Mouse (Mus musculus) liver, embryonic 11.5 days (tissue): ENCODE data around the gene Tbc1d10b. TPM values are rescaled to one million over a fixed set of nuclear protein-coding genes. Genes with fewer than 3 reads are reported as not detected.
"Not testable (repeated sequence)": the region's sequence is repeated elsewhere in the genome, so short reads cannot be mapped to it uniquely, and the experiment has no call there.

ENCODE experiments used
- ATAC-seq: fragments of 200-750 bp; cut with Nextera tagmentation; replicated peaks from 2 replicates; pipeline ENCODE4 v1.8.0; 2017; ENCODE audit warnings: moderate number of reproducible peaks, mild to moderate bottlenecking, moderate TSS enrichment, moderate library complexity; ENCODE audit not compliant: low FRiP score
- DNase-seq: peaks from one replicate; pipeline ENCODE4 v3.0.0-alpha.2; 2017; ENCODE audit warnings: low spot score
- H3K27ac ChIP-seq: fragments of 300-500 bp; sonication (generic); 2 replicates; pipeline ENCODE4 v1.5.1; 2014; ENCODE audit warnings: mild to moderate bottlenecking, low read depth, low read length, control low read depth
- H3K27me3 ChIP-seq: fragments of 300-500 bp; sonication (generic); replicated peaks from 2 replicates; pipeline ENCODE4 v1.6.1; 2014; ENCODE audit warnings: low read length, mixed read lengths; ENCODE audit not compliant: control insufficient read depth, insufficient read depth
- H3K36me3 ChIP-seq: fragments of 300-500 bp; sonication (generic); 2 replicates; pipeline ENCODE4 v1.6.1; 2014; ENCODE audit warnings: mild to moderate bottlenecking, low read length, moderate library complexity, mixed read lengths; ENCODE audit not compliant: control insufficient read depth, insufficient read depth
- H3K4me1 ChIP-seq: fragments of 300-500 bp; sonication (generic); replicated peaks from 2 replicates; pipeline ENCODE4 v1.6.1; 2014; ENCODE audit warnings: low read length, mixed read lengths; ENCODE audit not compliant: control insufficient read depth, insufficient read depth
- H3K4me2 ChIP-seq: fragments of 300-500 bp; sonication (generic); 2 replicates; pipeline ENCODE4 v1.6.1; 2014; ENCODE audit warnings: mild to moderate bottlenecking, control low read depth, moderate library complexity
- H3K4me3 ChIP-seq: fragments of 300-500 bp; sonication (generic); 2 replicates; pipeline ENCODE4 v1.5.1; 2014; ENCODE audit warnings: low read depth, low read length, control low read depth
- H3K9ac ChIP-seq: fragments of 300-500 bp; sonication (generic); 2 replicates; pipeline ENCODE4 v1.6.1; 2014; ENCODE audit warnings: low read depth, low read length, control low read depth
- H3K9me3 ChIP-seq: fragments of 300-500 bp; sonication (generic); 2 replicates; pipeline ENCODE4 v1.6.1; 2016; ENCODE audit warnings: low read length, inconsistent platforms, mixed read lengths; ENCODE audit not compliant: control insufficient read depth
- WGBS: fragments of 180-500 bp; shearing (Covaris S2); extraction: QIAGEN DNeasy Blood & Tissue Kit; methylation state at CpG from one replicate; pipeline ENCODE4 v1.1.7; 2014; 5-methylcytosine and 5-hydroxymethylcytosine counted together
- polyA plus RNA-seq: library from polyadenylated mRNA; unstranded; fragments of >200 nt; fragmentation: Nextera tagmentation; extraction: Ambion mirVana; gene quantifications from 2 replicates; pipeline ENCODE4 v1.2.1, GENCODE M21; 2014

The Tbc1d10b gene
- polyA plus RNA-seq, 1 experiment from 2014 or later: 29.0 TPM

- Histone ChIP-seq H3K4me3 (no peak overlapping the region), H3K4me1 (peaks cover 33% of the 10 kb centered on the region), H3K36me3 (peaks cover 11% of the 10 kb centered on the region), H3K27me3 (no peaks in the 10 kb centered on the region), H3K9me3 (no peaks in the 10 kb centered on the region), H3K9ac (no peak overlapping the region), H3K4me2 (no peak overlapping the region), H3K27ac (no peak overlapping the region)
- ATAC-seq (no peak), DNase-seq (no peak)
- WGBS: 67% methylated on average over 10 of the region's 10 CpGs
These were observed 20.9 kb downstream of the Tbc1d10b start for GRCm38 (mm10) chr7:127187351-127187750.

GRCm38 (mm10) chr7:127185601-127186000 is 22.7 kb downstream of the Tbc1d10b start:
- peaks cover 39% of the 10 kb centered on the region for H3K4me1 ChIP-seq
- no peak for DNase-seq
- no peak for ATAC-seq

GRCm38 (mm10) chr7:127184720-127185119 is 23.5 kb downstream of the Tbc1d10b start:
- no peaks in the 10 kb centered on the region for H3K36me3 ChIP-seq
- H3K4me2 ChIP-seq: no peak overlapping the region
- no peak overlapping the region for H3K9ac ChIP-seq
- no peak overlapping the region for H3K4me3 ChIP-seq
- no peak overlapping the region for H3K27ac ChIP-seq
- DNase-seq: no peak
- H3K27me3 ChIP-seq: no peaks in the 10 kb centered on the region
- WGBS: 31% methylated on average over 1 of the region's 1 CpGs
- no peaks in the 10 kb centered on the region for H3K9me3 ChIP-seq
- peaks cover 41% of the 10 kb centered on the region for H3K4me1 ChIP-seq
- no peak for ATAC-seq

More at GRCm38 (mm10) chr7:127185601-127186000, 22.7 kb downstream of the Tbc1d10b start:
- no peak overlapping the region for H3K9ac ChIP-seq
- no peaks in the 10 kb centered on the region for H3K27me3 ChIP-seq
- no peak overlapping the region for H3K4me2 ChIP-seq
- H3K27ac ChIP-seq: no peak overlapping the region
- no peaks in the 10 kb centered on the region for H3K9me3 ChIP-seq
- no peaks in the 10 kb centered on the region for H3K36me3 ChIP-seq
- WGBS: 49% methylated on average over 3 of the region's 3 CpGs
- no peak overlapping the region for H3K4me3 ChIP-seq

- Histone ChIP-seq H3K27ac (peak overlapping the region; percentile 64; the same call in 1 of the 2 replicates), H3K4me2 (peak overlapping the region; percentile 14; the same call in 1 of the 2 replicates), H3K4me3 (no peak overlapping the region), H3K9ac (no peak overlapping the region), H3K9me3 (no peaks in the 10 kb centered on the region), H3K27me3 (no peaks in the 10 kb centered on the region), H3K4me1 (peaks cover 36% of the 10 kb centered on the region), H3K36me3 (no peaks in the 10 kb centered on the region)
- 65% methylated on average over 6 of the region's 6 CpGs for WGBS
- peak; percentile 63 for ATAC-seq
- DNase-seq: no peak
These were observed 24.4 kb downstream of the Tbc1d10b start for GRCm38 (mm10) chr7:127183828-127184227.

GRCm38 (mm10) chr7:127183345-127183744 is 24.9 kb downstream of the Tbc1d10b start:
- H3K4me3 ChIP-seq: no peak overlapping the region
- DNase-seq (no peak), ATAC-seq (peak; percentile 85)
- H3K36me3 ChIP-seq: no peaks in the 10 kb centered on the region
- peak overlapping the region; percentile 75 for H3K27ac ChIP-seq
- H3K4me1 ChIP-seq: peaks cover 31% of the 10 kb centered on the region
- H3K9ac ChIP-seq: 0 out of 2 replicates have a peak overlapping the region, but pooled peaks have one; percentile 15
- H3K4me2 ChIP-seq: peak overlapping the region; percentile 14; the same call in 1 of the 2 replicates
- no peaks in the 10 kb centered on the region for H3K27me3 ChIP-seq
- 31% methylated on average over 8 of the region's 8 CpGs for WGBS
- H3K9me3 ChIP-seq: no peaks in the 10 kb centered on the region

- not testable (repeated sequence) for H3K4me2 ChIP-seq, ATAC-seq, H3K9ac ChIP-seq, H3K27me3 ChIP-seq, H3K36me3 ChIP-seq, H3K4me3 ChIP-seq, H3K9me3 ChIP-seq, DNase-seq, H3K27ac ChIP-seq
- H3K4me1 ChIP-seq: peaks cover 29% of the 10 kb centered on the region
- 21% methylated on average over 3 of the region's 3 CpGs for WGBS
These were observed 26.5 kb downstream of the Tbc1d10b start for GRCm38 (mm10) chr7:127181724-127182123.

- no peak overlapping the region for H3K4me3 ChIP-seq
- no peaks in the 10 kb centered on the region for H3K27me3 ChIP-seq
- ATAC-seq (no peak), DNase-seq (no peak)
- H3K27ac ChIP-seq: no peak overlapping the region
- no peaks in the 10 kb centered on the region for H3K36me3 ChIP-seq
- H3K4me1 ChIP-seq: peaks cover 29% of the 10 kb centered on the region
- 43% methylated on average over 2 of the region's 2 CpGs for WGBS
- H3K4me2 ChIP-seq: no peak overlapping the region
- H3K9ac ChIP-seq: no peak overlapping the region
- no peaks in the 10 kb centered on the region for H3K9me3 ChIP-seq
These were observed 27.5 kb downstream of the Tbc1d10b start for GRCm38 (mm10) chr7:127180783-127181182.

GRCm38 (mm10) chr7:127176937-127177336 is 31.3 kb downstream of the Tbc1d10b start:
- H3K27ac ChIP-seq: no peak overlapping the region
- no peaks in the 10 kb centered on the region for H3K9me3 ChIP-seq
- H3K9ac ChIP-seq: no peak overlapping the region
- H3K4me3 ChIP-seq: no peak overlapping the region
- no peak for DNase-seq
- peaks cover 7% of the 10 kb centered on the region for H3K4me1 ChIP-seq
- H3K36me3 ChIP-seq: no peaks in the 10 kb centered on the region
- ATAC-seq: no peak
- WGBS: 70% methylated on average over 4 of the region's 4 CpGs
- no peak overlapping the region for H3K4me2 ChIP-seq
- no peaks in the 10 kb centered on the region for H3K27me3 ChIP-seq

GRCm38 (mm10) chr7:127166501-127166900 is 41.8 kb downstream of the Tbc1d10b start:
- ATAC-seq (no peak), DNase-seq (no peak)
- Histone ChIP-seq H3K27me3 (no peaks in the 10 kb centered on the region; the same call in 1 of the 2 replicates), H3K9me3 (no peaks in the 10 kb centered on the region), H3K4me1 (peaks cover 2% of the 10 kb centered on the region), H3K9ac (no peak overlapping the region), H3K36me3 (no peaks in the 10 kb centered on the region), H3K27ac (no peak overlapping the region), H3K4me2 (no peak overlapping the region), H3K4me3 (no peak overlapping the region)
- WGBS: 73% methylated on average over 5 of the region's 5 CpGs
